Mouse (Mus musculus): Measurements from ENCODE around the gene Prkci. TPM values are rescaled to one million over a fixed set of nuclear protein-coding genes. Genes with fewer than 3 reads are reported as not detected.

The Prkci gene
- total RNA-seq, 2 experiments from 2014 or later = 56.8 to 59.5 TPM

DNA sequence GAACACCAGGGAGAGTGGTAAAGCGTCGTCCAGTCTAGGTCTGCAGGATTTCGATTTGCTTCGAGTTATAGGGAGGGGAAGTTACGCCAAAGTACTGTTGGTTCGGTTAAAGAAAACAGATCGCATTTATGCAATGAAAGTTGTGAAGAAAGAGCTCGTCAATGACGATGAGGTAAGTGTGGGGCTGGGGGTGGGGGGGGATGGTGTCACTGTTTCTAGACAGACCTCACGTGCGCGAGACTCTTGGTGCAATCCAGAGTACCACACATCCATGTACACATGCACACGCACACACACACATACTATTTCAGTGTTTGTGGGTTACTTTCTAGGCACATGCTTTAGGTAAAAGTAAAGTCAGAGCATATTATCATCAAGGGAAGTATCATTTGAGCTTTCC lies 42.3 kb downstream of the Prkci start:
- DNase-seq (ENCODE audit: low spot score in 2 of 2) = no peak

DNA sequence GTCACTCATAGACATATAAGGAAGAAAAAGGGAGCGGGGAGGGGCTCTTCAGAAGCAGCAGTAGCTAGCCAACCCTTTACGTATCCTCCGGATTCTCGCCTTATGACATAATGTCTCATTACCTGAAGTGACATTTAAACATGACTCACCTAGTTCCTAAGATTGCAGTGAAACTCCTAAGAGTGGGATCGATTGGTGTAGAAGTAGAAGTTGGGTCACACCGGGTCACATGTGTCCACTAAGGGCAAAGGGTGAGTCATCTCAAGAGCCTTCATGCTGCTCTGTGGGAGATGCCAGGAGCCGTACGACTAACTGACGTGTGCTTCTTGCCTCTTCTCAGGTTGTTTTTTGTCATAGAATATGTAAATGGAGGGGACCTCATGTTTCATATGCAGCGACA lies 43.1 kb downstream of the Prkci start:
- no peak for DNase-seq (ENCODE audit: low spot score in 2 of 2)

DNA sequence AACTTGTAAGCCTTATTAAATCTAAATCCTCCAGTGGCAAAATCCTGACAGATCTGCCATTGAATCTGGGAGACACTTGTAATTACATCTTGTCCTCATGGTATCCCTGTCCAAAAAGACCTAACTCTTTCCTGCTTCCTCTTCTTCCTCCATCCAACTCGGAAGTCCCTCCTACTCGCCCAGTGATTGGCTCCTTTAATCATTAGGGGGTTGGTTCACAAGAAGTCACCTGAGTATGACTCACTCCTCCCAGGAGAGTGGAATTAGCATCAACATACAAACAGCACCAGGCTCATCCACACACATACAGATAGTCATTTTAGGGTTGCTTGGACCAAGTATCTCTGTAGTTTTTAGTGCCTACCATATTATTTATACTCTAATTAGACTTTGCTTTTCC lies 47.4 kb downstream of the Prkci start:
- no peak for DNase-seq (ENCODE audit: low spot score in 2 of 2)

DNA sequence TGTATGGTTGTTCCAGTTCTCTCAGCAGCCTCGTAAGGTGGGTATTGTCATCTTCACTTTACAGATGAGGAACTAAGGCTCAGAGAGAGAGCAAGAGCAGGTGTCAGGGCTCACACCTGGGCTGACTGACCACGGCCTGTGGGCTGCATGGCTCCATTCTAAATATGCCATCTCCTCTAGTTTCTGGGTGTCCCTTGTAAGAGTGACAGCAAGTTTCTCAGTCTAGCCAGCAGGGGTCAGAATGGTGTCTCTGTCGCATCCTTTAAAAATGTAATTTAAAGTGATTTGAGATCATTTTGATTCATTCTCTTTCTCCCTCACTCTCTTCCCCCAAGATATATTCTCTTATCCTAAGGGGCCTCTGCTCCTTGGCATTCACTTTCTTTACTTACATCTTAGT lies 51.7 kb downstream of the Prkci start:
- DNase-seq (ENCODE audit: low spot score in 2 of 2) = peak in 1 of 2 experiments; percentile 28

DNA sequence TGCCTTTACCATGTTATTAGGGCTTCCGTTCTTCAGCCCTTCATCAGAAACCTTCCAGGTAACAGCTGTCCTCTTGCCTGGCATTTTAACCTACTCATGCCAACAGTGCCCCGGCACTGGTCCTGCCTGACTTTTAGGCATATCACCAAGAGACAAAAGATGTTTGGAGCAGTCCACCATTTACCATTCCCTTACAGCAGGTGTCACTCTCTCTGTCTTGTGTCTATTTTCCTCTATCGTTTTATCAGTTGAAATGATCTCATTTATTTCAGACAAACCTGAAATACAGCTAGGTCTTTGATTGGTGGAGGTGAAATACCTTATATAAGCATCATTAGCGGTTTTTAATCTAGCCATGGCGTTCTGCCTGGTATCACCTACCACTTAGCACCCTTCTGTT lies 53.5 kb downstream of the Prkci start:
- no peak for DNase-seq (ENCODE audit: low spot score in 2 of 2)

DNA sequence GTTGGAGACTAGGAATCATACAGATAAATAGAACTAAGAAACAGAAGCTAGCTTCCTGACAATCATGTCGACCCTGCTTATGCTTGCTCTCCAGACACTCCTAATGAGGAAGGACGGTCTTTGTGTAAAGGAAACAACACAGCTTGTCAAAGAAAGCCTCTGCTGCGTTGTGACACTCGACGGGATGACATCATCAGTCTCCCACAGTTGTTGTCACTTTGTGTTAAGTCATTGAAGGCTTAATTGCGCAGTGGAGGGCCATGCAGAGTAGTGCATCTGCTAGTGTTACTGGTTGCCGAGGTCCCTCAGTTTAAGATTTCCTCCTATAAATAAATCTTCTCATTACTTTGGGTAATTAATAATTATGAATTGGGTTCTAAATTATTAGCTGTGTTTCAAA lies 54.8 kb downstream of the Prkci start:
- DNase-seq (ENCODE audit: low spot score in 2 of 2) = no peak

DNA sequence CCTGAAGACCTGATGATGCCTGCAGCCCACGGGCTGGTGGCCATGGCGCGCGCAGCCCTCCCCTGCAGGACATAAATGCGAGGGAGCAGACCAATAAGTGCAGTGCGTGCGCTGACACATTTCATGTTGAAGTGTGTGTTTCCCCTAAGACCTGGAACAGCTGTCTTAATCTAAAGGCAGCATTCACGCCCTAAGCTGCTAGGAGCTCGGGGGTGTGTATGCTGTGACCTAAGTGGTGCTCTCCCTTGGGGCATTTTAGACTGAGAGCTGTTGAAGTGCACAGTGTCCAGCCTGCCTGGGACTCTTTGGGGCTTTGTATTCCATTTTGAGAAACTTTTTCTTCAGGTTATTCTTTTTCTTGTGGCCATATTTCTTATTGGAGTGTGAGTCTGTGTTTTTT lies 56.2 kb downstream of the Prkci start:
- no peak for DNase-seq (ENCODE audit: low spot score in 2 of 2)

DNA sequence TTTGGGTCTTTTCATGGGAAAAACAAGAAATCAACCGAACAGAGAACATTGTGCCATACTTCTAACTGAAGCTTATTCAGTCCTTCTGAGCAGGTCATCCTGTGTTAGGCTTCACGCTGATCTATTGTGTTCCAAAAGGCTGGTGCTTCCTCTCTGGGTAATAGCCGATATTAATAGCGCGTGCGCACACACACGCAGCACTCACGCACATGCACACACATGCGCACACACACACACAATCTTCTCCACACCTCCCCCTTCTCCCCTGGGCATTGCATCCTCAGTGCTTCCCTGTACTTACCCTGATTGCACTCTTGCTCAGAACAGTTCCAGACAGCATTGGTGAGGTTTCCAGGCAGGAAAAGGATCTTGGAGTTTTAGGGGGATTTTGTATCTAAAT lies 57.6 kb downstream of the Prkci start:
- DNase-seq (ENCODE audit: low spot score in 2 of 2) = no peak

DNA sequence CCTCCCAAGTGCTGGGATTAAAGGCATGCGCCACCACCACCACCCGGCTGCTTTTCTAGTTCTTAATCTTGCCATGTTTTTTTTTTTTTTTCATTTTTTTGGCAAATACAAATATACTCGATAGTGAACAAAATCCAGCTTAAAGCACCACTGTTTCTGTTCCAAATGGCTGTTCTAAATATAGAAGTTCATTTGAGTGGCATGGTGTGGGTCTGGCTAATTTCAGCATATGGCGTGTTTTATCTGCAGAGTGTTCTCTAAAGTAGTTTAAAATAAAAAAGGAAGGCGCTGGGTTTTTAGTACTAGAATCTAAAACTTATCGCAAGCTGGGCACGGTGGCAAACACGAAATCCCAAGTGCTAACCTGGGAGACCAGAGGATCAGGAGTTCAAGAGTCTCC lies 59.3 kb downstream of the Prkci start:
- DNase-seq (ENCODE audit: low spot score in 2 of 2) = peak in 1 of 2 experiments; percentile 33

DNA sequence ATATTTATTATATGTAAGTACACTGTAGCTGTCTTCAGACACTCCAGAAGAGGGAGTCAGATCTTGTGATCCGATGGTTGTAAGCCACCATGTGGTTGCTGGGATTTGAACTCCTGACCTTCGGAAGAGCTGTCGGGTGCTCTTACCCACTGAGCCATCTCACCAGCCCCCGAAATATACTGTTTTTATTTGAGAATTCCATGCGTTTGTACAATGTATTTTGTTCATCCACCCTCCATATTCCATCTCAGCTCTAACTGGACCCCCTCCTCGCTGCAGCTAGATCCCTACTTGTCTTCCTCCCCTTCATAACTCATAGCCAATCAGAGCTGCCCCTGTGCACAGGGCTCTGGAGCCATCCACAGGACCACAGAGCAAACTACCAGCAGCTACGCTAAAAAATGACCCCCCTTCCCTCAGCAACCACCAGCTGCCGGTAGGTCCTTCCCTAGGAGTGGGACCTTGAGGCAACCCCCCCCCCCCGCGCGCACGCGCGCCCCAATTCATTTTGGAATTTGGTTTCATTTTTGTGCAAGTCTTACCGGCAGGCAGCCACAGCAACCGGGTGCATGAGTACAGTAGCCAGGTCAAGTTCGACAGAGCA lies 60.6 kb downstream of the Prkci start:
- DNase-seq (ENCODE audit: low spot score in 2 of 2) = no peak

DNA sequence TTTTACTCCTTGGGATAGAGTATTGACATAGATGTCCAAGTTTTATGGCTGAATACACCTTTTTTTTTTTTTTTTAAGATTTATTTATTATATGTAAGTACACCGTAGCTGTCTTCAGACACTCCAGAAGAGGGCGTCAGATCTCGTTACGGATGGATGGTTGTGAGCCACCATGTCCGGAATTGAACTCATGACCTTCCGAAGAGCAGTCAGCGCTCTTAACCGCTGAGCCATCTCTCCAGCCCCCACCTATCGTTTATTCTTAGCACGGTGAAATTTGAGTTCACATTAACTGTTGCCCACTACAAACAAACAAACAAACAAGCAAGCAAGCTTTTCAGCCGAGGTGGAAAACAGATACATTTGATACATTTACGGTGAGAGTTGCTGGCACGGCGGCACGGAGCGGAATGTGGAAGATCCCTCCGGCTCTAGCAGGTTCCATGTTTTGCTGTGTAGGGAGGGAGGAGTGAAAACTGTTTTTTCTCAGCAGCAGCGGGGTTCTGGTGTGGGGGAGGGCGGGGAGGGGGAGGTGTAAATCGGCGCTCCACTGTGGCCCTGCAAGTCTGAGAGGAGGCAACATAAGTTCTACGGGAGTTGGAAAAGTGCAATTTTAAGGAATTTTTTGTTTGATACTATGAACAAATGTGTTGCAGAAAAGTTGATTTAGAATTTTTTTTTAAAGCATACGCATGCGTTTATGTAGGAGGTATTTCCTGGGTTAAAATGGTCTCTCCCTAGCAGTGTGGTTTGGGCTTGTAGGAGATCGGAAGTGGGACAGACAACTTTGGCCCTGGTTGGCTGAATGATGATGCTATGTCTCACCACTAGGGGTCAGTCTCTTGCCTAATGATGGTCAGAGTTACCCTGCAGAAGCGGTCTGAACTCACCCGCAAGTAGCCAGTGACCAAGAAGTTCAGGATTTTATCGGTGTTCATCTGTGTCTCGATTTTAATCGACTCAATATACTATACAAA lies 61.4 kb downstream of the Prkci start:
- peak; percentile 68 to 88 for DNase-seq (ENCODE audit: low spot score in 2 of 2)

DNA sequence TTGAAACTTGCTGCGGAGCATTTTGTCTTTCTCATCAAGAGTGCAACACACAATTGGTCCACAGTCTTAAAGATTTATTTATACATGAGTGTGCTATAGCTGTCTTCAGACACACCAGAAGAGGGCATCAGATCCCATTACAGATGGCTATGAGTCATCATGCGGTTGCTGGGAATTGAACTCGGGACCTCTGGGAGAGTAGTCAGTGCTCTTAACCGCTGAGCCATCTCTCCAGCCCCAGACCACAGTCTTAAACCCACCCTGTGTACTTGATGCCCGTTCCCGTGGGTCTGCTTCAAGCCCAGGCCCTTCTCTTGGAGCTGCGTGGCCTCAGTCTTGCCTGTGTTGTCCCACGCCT lies 65.2 kb downstream of the Prkci start:
- DNase-seq (ENCODE audit: low spot score in 2 of 2) = no peak

DNA sequence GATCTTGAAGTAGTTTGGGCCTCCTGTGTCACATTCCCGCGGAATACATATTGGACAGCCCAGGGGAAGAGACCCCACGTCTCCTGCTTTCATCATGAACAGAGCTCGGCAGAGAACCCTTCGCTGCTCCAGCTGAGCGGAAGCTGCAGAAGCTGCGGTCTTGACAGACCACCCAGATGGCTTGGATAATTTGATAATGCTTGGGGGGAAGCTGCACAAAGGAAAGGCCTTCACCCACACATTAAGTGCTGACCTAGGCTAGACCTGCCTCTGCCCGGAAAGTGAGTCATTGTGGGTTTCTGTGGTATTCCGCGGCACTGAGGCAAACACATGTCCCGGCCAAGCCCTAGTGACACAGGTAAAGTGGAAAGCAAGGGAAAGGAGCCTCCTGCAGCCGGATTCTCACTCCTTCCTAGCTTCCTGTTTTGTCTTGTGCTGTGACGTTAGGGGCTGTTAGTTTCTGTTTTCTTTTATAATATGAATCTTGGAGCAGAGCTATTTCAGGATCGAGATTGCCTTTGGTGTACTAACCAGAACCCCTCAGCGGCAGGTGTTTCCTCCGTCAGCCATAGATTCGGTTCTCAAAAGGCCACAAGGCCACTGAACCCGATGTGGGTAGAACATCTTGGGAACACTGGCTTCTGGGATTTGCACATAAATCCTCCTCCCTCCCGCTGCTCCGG lies 65.7 kb downstream of the Prkci start:
- no peak for DNase-seq (ENCODE audit: low spot score in 2 of 2)

DNA sequence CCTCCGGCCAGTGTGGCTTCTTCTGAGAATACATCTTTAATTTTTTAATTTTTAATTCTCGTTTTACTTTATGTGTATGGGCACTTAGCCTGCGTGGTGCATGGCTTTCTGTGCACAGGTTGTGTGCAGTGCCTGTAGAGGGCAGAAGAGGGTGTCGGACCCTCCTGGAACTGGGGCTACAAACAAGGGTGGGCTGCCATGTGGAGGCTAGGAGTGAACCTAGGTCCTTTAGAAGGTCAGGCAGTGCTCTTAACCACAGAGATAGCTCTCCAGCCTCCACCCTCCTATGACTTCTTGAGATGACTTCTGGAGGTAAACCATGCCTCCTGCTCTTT lies 66.2 kb downstream of the Prkci start:
- no peak for DNase-seq (ENCODE audit: low spot score in 2 of 2)

DNA sequence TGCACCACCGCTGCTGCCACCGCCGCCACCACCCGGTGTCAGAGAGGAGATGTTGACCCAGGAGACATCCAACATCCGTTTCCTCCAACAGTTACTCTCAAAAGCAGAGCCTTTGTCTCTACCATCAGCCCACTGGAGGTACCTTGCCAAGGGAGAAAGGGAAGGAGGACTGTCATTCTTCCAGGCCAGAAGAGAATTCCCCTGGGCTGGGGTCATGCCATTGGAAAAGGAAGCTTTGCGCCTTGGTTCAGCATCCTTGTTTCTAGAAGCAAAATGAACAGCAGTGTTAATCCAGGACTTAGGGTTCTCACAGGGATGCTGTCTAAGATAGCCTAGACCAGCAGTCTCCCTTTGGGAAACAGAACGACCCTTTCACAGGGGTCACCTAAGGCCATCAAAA lies 66.8 kb downstream of the Prkci start:
- no peak for DNase-seq (ENCODE audit: low spot score in 2 of 2)

DNA sequence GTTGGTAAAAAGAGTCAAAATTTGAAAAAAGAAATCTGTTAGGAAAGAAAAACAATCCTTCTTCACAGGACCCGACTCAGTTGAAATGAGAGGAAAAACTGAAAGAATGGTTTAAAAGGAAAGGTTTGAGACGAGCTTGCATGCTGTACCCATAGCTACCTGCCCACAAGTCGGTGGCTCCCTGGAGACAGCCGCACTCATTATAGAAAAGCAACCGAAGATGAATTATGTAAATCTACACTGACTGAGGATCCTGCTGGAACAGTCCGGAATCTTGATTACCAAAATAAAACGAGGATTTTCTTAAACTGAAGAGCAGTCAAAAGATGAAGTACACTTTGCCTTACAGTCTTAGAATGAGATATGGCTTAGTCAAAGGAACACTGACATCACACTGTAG lies 72.9 kb downstream of the Prkci start:
- DNase-seq (ENCODE audit: low spot score in 2 of 2) = no peak

DNA sequence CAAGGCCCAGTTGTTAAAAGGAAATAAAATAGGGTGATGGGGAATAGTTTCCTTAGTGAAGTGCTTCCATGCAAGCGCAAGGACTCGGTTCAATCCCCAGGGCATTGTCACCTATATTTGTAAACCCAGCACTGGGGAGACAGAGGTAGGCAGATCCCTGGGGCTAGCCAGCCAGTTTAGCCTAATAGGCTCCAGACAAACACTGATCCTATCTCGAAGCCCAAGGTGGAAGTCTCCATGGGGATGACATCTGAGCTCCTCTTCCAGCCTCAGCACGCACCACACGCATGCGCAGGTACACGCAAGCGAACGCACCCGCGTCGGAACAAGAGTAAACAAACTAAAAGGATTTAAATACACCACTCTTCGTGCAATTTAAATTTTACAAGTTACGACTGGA lies 76.3 kb downstream of the Prkci start:
- DNase-seq (ENCODE audit: low spot score in 2 of 2) = no peak

DNA sequence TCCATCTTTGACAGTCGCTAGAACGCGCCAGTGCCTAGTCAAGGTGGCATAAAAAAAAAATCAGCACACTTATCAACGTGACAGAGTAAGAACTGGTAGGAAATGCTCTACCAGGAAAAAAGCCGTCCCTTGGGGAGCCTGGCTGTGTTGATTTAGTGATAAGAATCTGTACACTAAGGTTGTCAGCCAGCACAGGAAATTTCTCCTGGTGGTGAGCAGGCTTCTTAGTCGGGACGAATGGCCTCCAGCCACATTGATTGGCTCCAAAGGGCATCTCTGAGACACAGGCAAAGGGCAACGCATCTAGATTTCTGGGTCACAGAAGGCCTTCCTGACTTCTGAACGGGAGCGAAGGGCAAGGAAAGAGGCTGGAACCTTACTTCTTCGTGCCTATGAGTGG lies 80.3 kb downstream of the Prkci start:
- no peak for DNase-seq (ENCODE audit: low spot score in 2 of 2)

DNA sequence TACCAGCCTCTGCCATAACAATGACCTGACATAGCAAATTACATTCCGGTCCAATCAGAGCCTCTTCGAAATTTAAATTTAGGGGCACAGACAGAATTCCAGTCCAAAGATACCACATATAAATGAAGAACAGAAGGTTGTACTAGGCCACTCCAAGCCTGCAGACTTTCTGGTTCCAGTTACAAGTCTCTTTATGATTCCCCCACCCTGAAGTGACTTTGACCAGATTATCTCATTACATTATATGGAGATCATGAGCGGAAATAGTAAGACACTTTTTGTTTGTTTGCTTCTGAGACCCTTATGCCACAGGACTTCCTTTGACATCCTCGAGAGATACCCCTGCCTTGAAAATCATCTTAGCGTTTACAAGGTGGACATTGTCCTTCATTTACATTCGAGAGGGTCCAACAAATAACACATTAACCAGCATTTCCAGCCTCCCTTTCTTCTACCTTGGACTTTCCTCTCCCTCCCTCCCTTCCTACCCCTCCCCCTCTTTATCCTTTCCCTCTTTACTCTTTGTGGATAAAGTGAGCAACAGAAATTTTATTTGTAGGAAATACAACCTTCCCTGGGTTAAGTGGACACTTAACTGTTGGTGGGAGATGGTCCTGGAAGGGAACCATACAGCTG lies 81.6 kb downstream of the Prkci start:
- DNase-seq (ENCODE audit: low spot score in 2 of 2) = no peak

DNA sequence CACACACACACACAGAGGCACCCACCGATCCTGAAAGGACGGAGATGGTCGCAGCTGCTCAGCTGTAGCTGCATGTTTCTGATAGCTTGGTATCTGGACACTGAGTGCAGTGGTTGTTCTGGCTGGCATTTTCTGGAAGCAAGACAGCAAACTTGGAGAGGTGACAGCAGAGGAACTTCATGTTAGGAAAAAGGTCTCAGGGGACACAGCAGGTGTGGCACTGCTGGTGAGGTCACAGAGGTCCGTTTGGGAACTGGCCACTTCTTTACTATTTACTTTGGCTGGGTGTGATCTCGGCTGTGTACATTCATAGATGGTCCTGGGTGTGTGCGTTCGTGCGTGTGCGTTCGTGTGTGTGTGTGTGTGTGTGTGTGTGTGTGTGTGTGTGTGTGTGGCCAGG lies 83.9 kb downstream of the Prkci start:
- no peak for DNase-seq (ENCODE audit: low spot score in 2 of 2)

DNA sequence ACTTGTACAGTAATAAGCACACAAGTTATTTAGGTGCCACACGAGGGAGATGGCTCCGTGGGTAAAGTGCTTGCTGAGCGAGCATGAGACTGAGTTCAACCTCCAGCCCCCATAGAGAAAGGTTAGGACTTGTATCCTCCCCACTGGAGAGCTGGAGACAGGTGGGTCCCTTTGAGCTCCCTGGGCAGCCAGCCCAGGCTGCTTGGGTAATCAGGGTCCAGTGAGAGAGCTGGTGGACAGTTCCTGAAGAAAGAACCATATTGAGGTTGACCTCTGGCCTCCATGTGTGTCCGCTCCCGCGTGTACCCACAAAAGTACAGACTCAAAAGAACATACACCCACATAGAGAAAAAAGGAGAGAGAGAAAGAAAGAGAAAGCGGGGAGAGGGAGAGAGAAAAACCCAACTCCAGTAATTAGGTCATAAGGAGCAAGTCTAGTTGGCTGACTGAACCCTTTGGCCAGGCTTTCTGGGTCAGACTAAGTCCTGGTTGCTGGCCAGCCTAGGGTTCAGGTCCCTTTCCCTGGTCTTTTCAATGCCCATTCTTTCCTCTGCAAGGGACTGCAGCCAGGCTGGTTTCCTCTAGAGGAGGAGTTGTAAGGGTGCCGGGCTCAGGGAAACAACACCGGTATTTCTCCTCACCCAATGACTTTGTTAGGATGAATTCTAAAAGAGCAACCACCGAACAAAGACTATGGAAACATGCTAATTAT lies 85.4 kb downstream of the Prkci start:
- DNase-seq (ENCODE audit: low spot score in 2 of 2) = peak in 1 of 2 experiments; percentile 55
